Mouse (Mus musculus): ENCODE results near the gene Ankrd44. TPM values are rescaled to one million over a fixed set of nuclear protein-coding genes. Genes with fewer than 3 reads are reported as not detected.

Gene Ankrd44
- total RNA-seq, 2 experiments from 2014 or later, result 19.9 to 23.5 TPM

GRCm38 (mm10) chr1:54815206-54815855, 110.9 kb downstream of the Ankrd44 start:
- Histone ChIP-seq H3K27ac (no peak overlapping the region), H3K4me3 (no peak overlapping the region)
- DNase-seq (ENCODE audit: extremely low spot score in 1 of 2, low spot score in 2 of 2), result no peak
- intact Hi-C loops (cut with DNase I), result no loop called here
- TF ChIP-seq CTCF (IDR thresholded peaks at IDR 0.05), result no peak

- intact Hi-C loops (cut with DNase I), result no loop called here
- no peak for TF ChIP-seq CTCF (IDR thresholded peaks at IDR 0.05)
Measured at GRCm38 (mm10) chr1:54809811-54810549, 116.2 kb downstream of the Ankrd44 start.

GRCm38 (mm10) chr1:54809098-54809490, 117.1 kb downstream of the Ankrd44 start:
- Histone ChIP-seq H3K4me3 (no peak overlapping the region), H3K27ac (no peak overlapping the region)
- no peak for TF ChIP-seq CTCF (IDR thresholded peaks at IDR 0.05)
- intact Hi-C loops (cut with DNase I), result no loop called here
- DNase-seq (ENCODE audit: extremely low spot score in 1 of 2, low spot score in 2 of 2), result no peak

More at GRCm38 (mm10) chr1:54809811-54810549, 116.2 kb downstream of the Ankrd44 start:
- Histone ChIP-seq H3K4me3 (no peak overlapping the region), H3K27ac (no peak overlapping the region)
- no peak for DNase-seq (ENCODE audit: extremely low spot score in 1 of 2, low spot score in 2 of 2)

- no peak overlapping the region for H3K4me3 ChIP-seq
- no peak for DNase-seq (ENCODE audit: extremely low spot score in 1 of 2, low spot score in 2 of 2)
- intact Hi-C loops (cut with DNase I), result no loop called here
- no peak for TF ChIP-seq CTCF (IDR thresholded peaks at IDR 0.05)
- H3K27ac ChIP-seq, result no peak overlapping the region
Measured at GRCm38 (mm10) chr1:54808401-54809097, 117.6 kb downstream of the Ankrd44 start.

GRCm38 (mm10) chr1:54807832-54808231, 118.4 kb downstream of the Ankrd44 start:
- no peak for TF ChIP-seq CTCF (IDR thresholded peaks at IDR 0.05)
- DNase-seq (ENCODE audit: extremely low spot score in 1 of 2, low spot score in 2 of 2), result no peak
- intact Hi-C loops (cut with DNase I), result no loop called here
- H3K27ac ChIP-seq, result no peak overlapping the region
- H3K4me3 ChIP-seq, result no peak overlapping the region

GRCm38 (mm10) chr1:54806116-54806850, 119.9 kb downstream of the Ankrd44 start:
- DNase-seq (ENCODE audit: extremely low spot score in 1 of 2, low spot score in 2 of 2), result no peak
- Histone ChIP-seq H3K27ac (no peak overlapping the region), H3K4me3 (no peak overlapping the region)
- intact Hi-C loops (cut with DNase I), result no loop called here
- TF ChIP-seq CTCF (IDR thresholded peaks at IDR 0.05), result no peak

- intact Hi-C loops (cut with DNase I), result no loop called here
- DNase-seq (ENCODE audit: extremely low spot score in 1 of 2, low spot score in 2 of 2), result no peak
- no peak overlapping the region for H3K27ac ChIP-seq
- H3K4me3 ChIP-seq, result no peak overlapping the region
- TF ChIP-seq CTCF (IDR thresholded peaks at IDR 0.05), result no peak
Measured at GRCm38 (mm10) chr1:54804406-54804805, 121.8 kb downstream of the Ankrd44 start.

GRCm38 (mm10) chr1:54802703-54803102, 123.5 kb downstream of the Ankrd44 start:
- H3K27ac ChIP-seq, result no peak overlapping the region
- no peak for DNase-seq (ENCODE audit: extremely low spot score in 1 of 2, low spot score in 2 of 2)
- TF ChIP-seq CTCF (IDR thresholded peaks at IDR 0.05), result no peak
- intact Hi-C loops (cut with DNase I), result no loop called here
- no peak overlapping the region for H3K4me3 ChIP-seq

GRCm38 (mm10) chr1:54801256-54801655, 124.9 kb downstream of the Ankrd44 start:
- DNase-seq (ENCODE audit: extremely low spot score in 1 of 2, low spot score in 2 of 2), result no peak
- Histone ChIP-seq H3K27ac (no peak overlapping the region), H3K4me3 (no peak overlapping the region)
- intact Hi-C loops (cut with DNase I), result no loop called here
- no peak for TF ChIP-seq CTCF (IDR thresholded peaks at IDR 0.05)

GRCm38 (mm10) chr1:54799421-54799820, 126.8 kb downstream of the Ankrd44 start:
- intact Hi-C loops (cut with DNase I), result no loop called here
- Histone ChIP-seq H3K27ac (no peak overlapping the region), H3K4me3 (no peak overlapping the region)
- no peak for DNase-seq (ENCODE audit: extremely low spot score in 1 of 2, low spot score in 2 of 2)
- no peak for TF ChIP-seq CTCF (IDR thresholded peaks at IDR 0.05)

- no peak for TF ChIP-seq CTCF (IDR thresholded peaks at IDR 0.05)
- H3K4me3 ChIP-seq, result no peak overlapping the region
- DNase-seq (ENCODE audit: extremely low spot score in 1 of 2, low spot score in 2 of 2), result no peak
- intact Hi-C loops (cut with DNase I), result no loop called here
- H3K27ac ChIP-seq, result no peak overlapping the region
Measured at GRCm38 (mm10) chr1:54798415-54798814, 127.8 kb downstream of the Ankrd44 start.

- Histone ChIP-seq H3K4me3 (no peak overlapping the region), H3K27ac (no peak overlapping the region)
- DNase-seq (ENCODE audit: extremely low spot score in 1 of 2, low spot score in 2 of 2), result no peak
- intact Hi-C loops (cut with DNase I), result no loop called here
- TF ChIP-seq CTCF (IDR thresholded peaks at IDR 0.05), result no peak
Measured at GRCm38 (mm10) chr1:54794709-54795108, 131.5 kb downstream of the Ankrd44 start.
